Mouse (Mus musculus): ENCODE measurements around the gene Rnf34. TPM values are rescaled to one million over a fixed set of nuclear protein-coding genes. Genes with fewer than 3 reads are reported as not detected.

Rnf34 gene
- polyA plus RNA-seq, 1 experiment from 2014 or later: 51.9 TPM

GRCm38 (mm10) chr5:122893270-122893669 is 43.4 kb downstream of the Rnf34 start:
- no peak overlapping the region for H3K9ac ChIP-seq
- no peaks in the 10 kb centered on the region for H3K9me3 ChIP-seq (replicated peaks)
- no peak overlapping the region for H3K27ac ChIP-seq
- no peak for ATAC-seq
- no peak overlapping the region for H3K4me2 ChIP-seq
- no peaks in the 10 kb centered on the region for H3K27me3 ChIP-seq
- H3K4me3 ChIP-seq: no peak overlapping the region
- peaks cover 22% of the 10 kb centered on the region for H3K4me1 ChIP-seq
- H3K36me3 ChIP-seq (ENCODE audit: poor library complexity, severe bottlenecking): peaks cover 10% of the 10 kb centered on the region
- WGBS: 96% methylated on average over 6 of the region's 6 CpGs

- no peak overlapping the region for H3K9ac ChIP-seq
- H3K9me3 ChIP-seq (replicated peaks): no peaks in the 10 kb centered on the region
- peaks cover 6% of the 10 kb centered on the region; the same call in 1 of the 2 replicates for H3K36me3 ChIP-seq (ENCODE audit: poor library complexity, severe bottlenecking)
- H3K27me3 ChIP-seq: no peaks in the 10 kb centered on the region
- H3K4me2 ChIP-seq: no peak overlapping the region
- H3K27ac ChIP-seq: no peak overlapping the region
- H3K4me3 ChIP-seq: no peak overlapping the region
- no peak for ATAC-seq
- WGBS: 93% methylated on average over 5 of the region's 5 CpGs
- peaks cover 27% of the 10 kb centered on the region for H3K4me1 ChIP-seq
These were observed 44.3 kb downstream of the Rnf34 start for GRCm38 (mm10) chr5:122894007-122894637.

- Histone ChIP-seq H3K4me1 (peaks cover 29% of the 10 kb centered on the region), H3K27me3 (no peaks in the 10 kb centered on the region), H3K4me2 (no peak overlapping the region), H3K27ac (no peak overlapping the region), H3K9me3 (replicated peaks) (no peaks in the 10 kb centered on the region), H3K36me3 (ENCODE audit: poor library complexity, severe bottlenecking) (peaks cover 6% of the 10 kb centered on the region; the same call in 1 of the 2 replicates), H3K4me3 (no peak overlapping the region), H3K9ac (no peak overlapping the region)
- 74% methylated on average over 4 of the region's 4 CpGs for WGBS
- no peak for ATAC-seq
These were observed 45.0 kb downstream of the Rnf34 start for GRCm38 (mm10) chr5:122894821-122895220.

GRCm38 (mm10) chr5:122898153-122898552 is 48.3 kb downstream of the Rnf34 start:
- H3K4me1 ChIP-seq: peaks cover 35% of the 10 kb centered on the region
- H3K9me3 ChIP-seq (replicated peaks): no peaks in the 10 kb centered on the region
- no peak overlapping the region for H3K27ac ChIP-seq
- no peak for ATAC-seq
- H3K9ac ChIP-seq: peak overlapping the region; percentile 10; the same call in 1 of the 2 replicates
- 84% methylated on average over 6 of the region's 6 CpGs for WGBS
- H3K4me2 ChIP-seq: peak overlapping the region; percentile 65
- H3K4me3 ChIP-seq: peak overlapping the region; percentile 91
- H3K27me3 ChIP-seq: no peaks in the 10 kb centered on the region
- H3K36me3 ChIP-seq (ENCODE audit: poor library complexity, severe bottlenecking): peaks cover 6% of the 10 kb centered on the region; the same call in 1 of the 2 replicates

- Histone ChIP-seq H3K9me3 (replicated peaks) (no peaks in the 10 kb centered on the region), H3K9ac (peak overlapping the region; percentile 96), H3K4me3 (peak overlapping the region; percentile 91), H3K36me3 (ENCODE audit: poor library complexity, severe bottlenecking) (peaks cover 6% of the 10 kb centered on the region; the same call in 1 of the 2 replicates), H3K4me2 (peak overlapping the region; percentile 65), H3K4me1 (peaks cover 35% of the 10 kb centered on the region), H3K27ac (peak overlapping the region; percentile 93), H3K27me3 (no peaks in the 10 kb centered on the region)
- ATAC-seq: no peak
- 3% methylated on average over 45 of the region's 45 CpGs for WGBS
These were observed 49.3 kb downstream of the Rnf34 start for GRCm38 (mm10) chr5:122898963-122899776.

- ATAC-seq: peak; percentile 96
- Histone ChIP-seq H3K9ac (peak overlapping the region; percentile 96), H3K27me3 (no peaks in the 10 kb centered on the region), H3K27ac (peak overlapping the region; percentile 93), H3K4me3 (peak overlapping the region; percentile 91), H3K4me1 (peaks cover 33% of the 10 kb centered on the region), H3K36me3 (ENCODE audit: poor library complexity, severe bottlenecking) (peaks cover 5% of the 10 kb centered on the region; the same call in 1 of the 2 replicates), H3K9me3 (replicated peaks) (no peaks in the 10 kb centered on the region), H3K4me2 (peak overlapping the region; percentile 65)
- WGBS: 0% methylated on average over 27 of the region's 120 CpGs
These were observed 50.1 kb downstream of the Rnf34 start for GRCm38 (mm10) chr5:122899777-122900557.

- no peak for ATAC-seq
- peaks cover 28% of the 10 kb centered on the region for H3K4me1 ChIP-seq
- no peaks in the 10 kb centered on the region for H3K27me3 ChIP-seq
- H3K36me3 ChIP-seq (ENCODE audit: poor library complexity, severe bottlenecking): no peaks in the 10 kb centered on the region
- WGBS: 1% methylated on average over 28 of the region's 33 CpGs
- H3K9me3 ChIP-seq (replicated peaks): no peaks in the 10 kb centered on the region
- H3K27ac ChIP-seq: peak overlapping the region; percentile 93
- H3K9ac ChIP-seq: peak overlapping the region; percentile 96
- peak overlapping the region; percentile 91 for H3K4me3 ChIP-seq
- H3K4me2 ChIP-seq: peak overlapping the region; percentile 65
These were observed 50.8 kb downstream of the Rnf34 start for GRCm38 (mm10) chr5:122900558-122901171.

GRCm38 (mm10) chr5:122901179-122901578 is 51.3 kb downstream of the Rnf34 start:
- 59% methylated on average over 11 of the region's 11 CpGs for WGBS
- H3K4me1 ChIP-seq: peaks cover 28% of the 10 kb centered on the region
- no peaks in the 10 kb centered on the region for H3K36me3 ChIP-seq (ENCODE audit: poor library complexity, severe bottlenecking)
- ATAC-seq: no peak
- peak overlapping the region; percentile 91; the same call in 1 of the 2 replicates for H3K4me3 ChIP-seq
- H3K27me3 ChIP-seq: no peaks in the 10 kb centered on the region
- no peaks in the 10 kb centered on the region for H3K9me3 ChIP-seq (replicated peaks)
- peak overlapping the region; percentile 65 for H3K4me2 ChIP-seq
- peak overlapping the region; percentile 93 for H3K27ac ChIP-seq
- peak overlapping the region; percentile 96 for H3K9ac ChIP-seq

- peaks cover 28% of the 10 kb centered on the region for H3K4me1 ChIP-seq
- H3K27me3 ChIP-seq: no peaks in the 10 kb centered on the region
- no peak overlapping the region for H3K27ac ChIP-seq
- H3K36me3 ChIP-seq (ENCODE audit: poor library complexity, severe bottlenecking): no peaks in the 10 kb centered on the region
- no peak overlapping the region for H3K9ac ChIP-seq
- no peak overlapping the region for H3K4me2 ChIP-seq
- 61% methylated on average over 3 of the region's 3 CpGs for WGBS
- no peak for ATAC-seq
- no peaks in the 10 kb centered on the region for H3K9me3 ChIP-seq (replicated peaks)
- H3K4me3 ChIP-seq: no peak overlapping the region
These were observed 51.8 kb downstream of the Rnf34 start for GRCm38 (mm10) chr5:122901666-122902065.

- H3K9ac ChIP-seq: no peak overlapping the region
- ATAC-seq: no peak
- no peak overlapping the region for H3K4me2 ChIP-seq
- H3K4me1 ChIP-seq: peaks cover 27% of the 10 kb centered on the region
- no peaks in the 10 kb centered on the region for H3K9me3 ChIP-seq (replicated peaks)
- whole genome bisulfite sequencing: 82% methylated on average over 6 of the region's 6 CpGs
- H3K27ac ChIP-seq: no peak overlapping the region
- H3K27me3 ChIP-seq: no peaks in the 10 kb centered on the region
- no peak overlapping the region for H3K4me3 ChIP-seq
- H3K36me3 ChIP-seq (ENCODE audit: poor library complexity, severe bottlenecking): no peaks in the 10 kb centered on the region
These were observed 52.4 kb downstream of the Rnf34 start for GRCm38 (mm10) chr5:122902228-122902627.

GRCm38 (mm10) chr5:122903165-122903564 is 53.3 kb downstream of the Rnf34 start:
- Histone ChIP-seq H3K4me2 (no peak overlapping the region), H3K36me3 (ENCODE audit: poor library complexity, severe bottlenecking) (no peaks in the 10 kb centered on the region), H3K9ac (no peak overlapping the region), H3K27me3 (no peaks in the 10 kb centered on the region), H3K27ac (no peak overlapping the region), H3K4me3 (no peak overlapping the region), H3K4me1 (peaks cover 17% of the 10 kb centered on the region), H3K9me3 (replicated peaks) (no peaks in the 10 kb centered on the region)
- WGBS: 84% methylated on average over 5 of the region's 5 CpGs
- no peak for ATAC-seq
